Mouse (Mus musculus): ENCODE results near the gene Trim68.
"Not testable (repeated sequence)": the region's sequence is repeated elsewhere in the genome, so short reads cannot be mapped to it uniquely, and the experiment has no call there.

Gene Trim68

DNA sequence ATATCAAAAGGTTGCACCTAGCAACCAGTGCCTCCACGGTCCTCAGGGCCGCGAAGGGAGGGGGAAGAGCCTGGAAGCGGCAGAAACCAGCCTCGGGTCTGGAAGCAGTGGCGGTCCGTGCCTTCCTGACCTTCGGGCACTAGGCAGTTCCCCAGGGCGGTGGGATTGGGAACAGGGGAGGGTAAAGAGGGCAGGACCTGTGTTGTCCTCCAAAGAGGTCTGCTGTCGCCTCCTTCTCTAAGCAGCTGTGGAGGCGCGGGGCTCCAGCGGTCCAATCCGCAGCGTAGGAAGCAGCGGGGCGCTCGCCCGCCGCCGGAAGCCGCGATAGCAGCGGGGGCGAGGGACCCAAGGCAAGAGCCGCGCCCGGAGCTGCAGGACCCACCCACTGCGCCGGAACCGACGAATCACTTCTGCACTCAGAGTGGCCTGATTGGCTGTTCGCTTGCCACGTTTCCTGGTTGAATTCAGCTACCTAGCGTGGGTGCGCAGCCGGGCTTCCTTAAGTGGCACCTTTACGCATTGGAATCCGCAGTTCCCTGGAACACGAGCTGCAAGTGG, at the start of gene Trim68:
Trim68 (minus strand) TSS at position 384 of the 558 bp plus-strand sequence.
- peak; percentile 83 to 93 for DNase-seq (ENCODE audit: low spot score in 2 of 2)

- DNase-seq (ENCODE audit: low spot score in 2 of 2) = no peak
These were observed 46.7 kb upstream of the Trim68 start for GRCm38 (mm10) chr7:102733793-102734192.

GRCm38 (mm10) chr7:102727391-102727790, 40.3 kb upstream of the Trim68 start, which contains the start of gene Olfr559:
TSS of gene Olfr559 (minus strand) at chr7:102727491.
- DNase-seq (ENCODE audit: low spot score in 2 of 2) = no peak

DNA sequence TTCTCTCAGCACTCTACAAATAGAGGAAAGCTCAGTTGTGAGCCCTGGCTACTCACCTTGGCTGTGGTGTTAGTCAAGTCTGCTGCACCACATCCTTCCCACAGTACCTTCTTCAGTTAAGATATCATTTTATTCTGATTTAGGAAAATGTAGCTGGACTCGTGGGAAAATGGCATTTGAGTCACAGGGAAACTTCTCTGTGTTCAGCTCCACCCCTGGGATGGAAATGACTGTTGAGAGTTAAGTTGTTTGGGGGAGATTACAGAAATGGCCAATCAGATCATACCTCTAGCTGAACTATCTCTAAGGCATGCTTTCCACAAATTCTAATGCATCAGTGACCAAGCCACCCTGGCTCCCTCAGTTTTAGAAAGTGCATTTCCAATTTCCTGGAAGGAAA, 31.8 kb upstream of the Trim68 start, which contains the start of gene Olfr33:
Olfr33 (minus strand) TSS at position 101 of the 400 bp plus-strand sequence.
- no peak for DNase-seq (ENCODE audit: low spot score in 2 of 2)

GRCm38 (mm10) chr7:102701915-102702314, 14.8 kb upstream of the Trim68 start, which contains the start of gene Olfr558:
TSS of gene Olfr558 (plus strand) at chr7:102702215.
- no peak for DNase-seq (ENCODE audit: low spot score in 2 of 2)

- no peak for DNase-seq (ENCODE audit: low spot score in 2 of 2)
These were observed 11.3 kb upstream of the Trim68 start for GRCm38 (mm10) chr7:102698461-102698860.

GRCm38 (mm10) chr7:102695358-102696125, 8.4 kb upstream of the Trim68 start, which contains the start of gene Olfr557:
TSS of gene Olfr557 (plus strand) at chr7:102695910.
- DNase-seq (ENCODE audit: low spot score in 2 of 2) = no peak

DNA sequence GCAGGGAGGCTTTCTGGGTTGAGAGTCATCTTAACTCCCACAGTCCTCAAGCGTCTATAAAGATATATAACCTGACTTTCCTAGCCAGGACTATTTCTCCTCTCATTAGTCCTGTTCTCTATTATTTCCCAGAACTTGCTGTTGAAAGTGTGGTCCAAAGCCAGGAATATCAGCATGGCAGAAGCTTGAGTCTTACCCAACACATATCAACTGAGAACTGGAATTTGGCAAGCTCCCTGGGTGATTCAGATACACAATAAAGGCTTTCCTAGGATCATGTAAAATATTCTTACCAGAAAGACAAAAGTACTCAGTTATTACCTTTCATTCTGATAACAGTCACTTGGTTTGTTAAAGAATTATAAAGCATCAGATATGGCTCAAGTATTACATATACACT, 5.2 kb downstream of the Trim68 start:
- no peak for DNase-seq (ENCODE audit: low spot score in 2 of 2)

- DNase-seq (ENCODE audit: low spot score in 2 of 2) = no peak
These were observed 10.9 kb downstream of the Trim68 start for GRCm38 (mm10) chr7:102676225-102676624.

DNA sequence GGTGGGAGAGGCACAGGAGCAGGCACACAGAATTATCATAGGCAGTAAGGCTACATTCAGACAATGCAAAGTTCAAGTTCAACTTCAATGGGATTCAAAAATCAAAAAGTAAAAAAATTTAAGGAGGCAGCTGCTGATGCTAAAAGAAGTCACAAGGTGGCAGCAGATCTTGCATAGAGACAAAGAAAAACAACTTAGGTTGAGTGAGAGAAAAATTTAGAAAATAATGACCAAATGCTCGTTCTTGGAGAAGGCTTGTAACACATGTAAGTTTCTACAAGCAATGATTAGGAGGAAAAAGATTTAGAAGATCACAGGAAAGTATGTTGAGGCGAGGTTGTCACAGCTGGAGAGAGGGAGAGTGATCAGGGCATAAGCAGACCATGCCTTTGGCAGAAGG, 21.7 kb downstream of the Trim68 start:
- DNase-seq (ENCODE audit: low spot score in 2 of 2) = no peak

GRCm38 (mm10) chr7:102664599-102664998, 22.5 kb downstream of the Trim68 start, which contains the start of gene Olfr556:
TSS of gene Olfr556 (plus strand) at chr7:102664899.
- no peak for DNase-seq (ENCODE audit: low spot score in 2 of 2)

DNA sequence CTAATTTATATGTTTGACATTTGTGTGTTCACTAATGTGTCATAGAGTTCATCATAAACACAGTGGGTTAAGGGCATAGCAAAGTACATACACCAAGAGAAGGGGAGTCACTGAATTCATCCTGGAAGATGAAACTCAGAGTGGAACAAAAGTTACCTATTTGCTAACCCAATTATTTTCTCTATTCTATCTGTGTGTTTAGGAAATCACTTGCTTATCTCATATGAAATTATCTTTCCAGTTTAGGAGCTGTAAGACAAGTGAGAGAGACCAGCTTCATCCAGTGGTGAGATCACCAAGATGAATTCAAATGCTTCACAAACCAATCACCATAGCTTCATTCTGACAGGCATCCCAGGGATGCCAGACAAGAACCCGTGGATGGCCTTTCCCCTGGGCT, 28.6 kb downstream of the Trim68 start, which contains the start of gene Olfr555:
Olfr555 (plus strand) TSS at position 301 of the 400 bp plus-strand sequence.
- no peak for DNase-seq (ENCODE audit: low spot score in 2 of 2)

DNA sequence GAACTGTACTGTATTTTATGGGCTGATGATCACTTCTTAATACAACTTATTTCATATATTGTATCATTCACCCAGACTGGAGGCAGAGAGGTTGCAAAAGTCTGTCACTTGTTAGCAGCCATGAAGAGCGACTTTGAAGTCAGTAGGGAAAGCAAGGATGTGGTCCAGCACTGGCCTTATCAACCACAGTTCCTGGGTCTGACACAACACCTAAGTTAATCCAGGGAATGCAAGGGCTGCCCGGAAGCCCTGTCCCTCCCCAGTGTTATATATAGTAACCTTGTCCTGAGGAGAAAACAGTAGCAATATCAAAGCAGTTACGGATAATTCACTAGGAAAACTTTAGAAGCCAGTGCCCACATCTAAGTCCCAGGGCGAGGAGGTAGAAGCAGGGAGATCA, 42.2 kb downstream of the Trim68 start:
- not testable (repeated sequence) for DNase-seq (ENCODE audit: low spot score in 2 of 2)

DNA sequence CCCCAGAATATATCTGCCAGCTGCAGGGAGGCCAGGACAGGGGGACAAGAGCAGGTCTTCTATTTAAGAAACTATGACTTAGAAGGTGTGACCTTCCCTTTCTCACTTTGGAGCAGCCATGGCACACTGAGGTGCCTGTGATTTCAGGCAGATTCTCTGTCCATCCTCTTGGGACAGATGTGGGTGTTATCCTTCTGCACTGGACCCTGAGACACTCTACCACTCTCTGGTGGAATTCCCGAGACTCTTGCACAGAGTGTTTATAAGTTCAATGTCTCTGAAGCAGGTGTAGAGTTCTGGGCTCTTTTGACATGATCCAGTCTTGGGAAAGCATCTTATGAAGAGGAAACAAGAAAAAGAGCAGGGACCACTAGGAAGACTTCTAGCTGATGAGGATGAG, 49.0 kb downstream of the Trim68 start, which contains the start of gene Olfr554:
Olfr554 (plus strand) TSS at position 301 of the 400 bp plus-strand sequence.
- DNase-seq (ENCODE audit: low spot score in 2 of 2) = no peak

DNA sequence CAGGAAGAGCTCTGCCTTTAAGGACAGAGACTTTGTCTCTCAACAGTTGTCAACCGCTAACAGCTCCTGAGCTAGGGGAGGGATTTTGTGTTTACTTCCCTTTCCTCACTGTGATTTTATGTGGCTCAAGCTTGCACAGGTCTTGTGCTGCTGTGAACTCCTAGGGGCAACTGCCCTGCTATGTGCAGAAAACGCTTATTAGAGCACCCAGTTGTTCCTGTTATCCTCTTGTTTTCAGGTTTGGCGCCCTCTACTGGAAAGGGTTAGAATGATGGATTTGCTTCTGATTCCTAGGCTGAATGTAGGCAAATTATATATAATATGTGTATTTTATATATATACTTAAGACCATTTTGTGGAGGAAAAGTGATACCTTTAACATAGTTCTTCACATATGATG, 50.5 kb downstream of the Trim68 start:
- peak; percentile 18 to 26 for DNase-seq (ENCODE audit: low spot score in 2 of 2)

Measured in urinary bladder, postnatal 36 days (tissue).